Mouse (Mus musculus): ENCODE measurements around the gene Olfr1009. TPM values are rescaled to one million over a fixed set of nuclear protein-coding genes. Genes with fewer than 3 reads are reported as not detected.
A peak's percentile ranks its signal among the peaks of the same experiment; 100 is the strongest.
"Not testable (repeated sequence)": the region's sequence is repeated elsewhere in the genome, so short reads cannot be mapped to it uniquely, and the experiment has no call there.

Gene Olfr1009
- not detected in 2 replicates for polyA plus RNA-seq (2012; rRNA removed)

- no peaks in the 10 kb centered on the region for H3K4me1 ChIP-seq (ENCODE audit: control insufficient read depth, insufficient read depth, low read length)
- DNase-seq, result no peak
- no peaks in the 10 kb centered on the region for H3K36me3 ChIP-seq (ENCODE audit: control insufficient read depth, insufficient read depth, low read length)
- H3K27ac ChIP-seq (ENCODE audit: insufficient read depth, low read depth, low read length), result no peak within 1 kb of the TSS
- no peaks in the 10 kb centered on the region; the same call in 1 of the 2 replicates for H3K27me3 ChIP-seq (replicated peaks; ENCODE audit: control insufficient read depth, insufficient read depth, low read length)
- 88% methylated on average over 1 of the region's 1 CpGs for WGBS
- no peak for TF ChIP-seq POLR2A (IDR thresholded peaks at IDR 0.05; ENCODE audit: low read depth, low read length)
- TF ChIP-seq CTCF (conservative IDR thresholded peaks at IDR 0.05; ENCODE audit: insufficient read depth, insufficient read length, low read depth, low read length), result no peak
- no peak within 1 kb of the TSS for H3K4me3 ChIP-seq (ENCODE audit: insufficient read depth, low read depth, low read length)
Measured at GRCm38 (mm10) chr2:85715119-85715518, at the start of gene Olfr1009. Gene Olfr1009 (plus strand): TSS chr2:85715419.

DNA sequence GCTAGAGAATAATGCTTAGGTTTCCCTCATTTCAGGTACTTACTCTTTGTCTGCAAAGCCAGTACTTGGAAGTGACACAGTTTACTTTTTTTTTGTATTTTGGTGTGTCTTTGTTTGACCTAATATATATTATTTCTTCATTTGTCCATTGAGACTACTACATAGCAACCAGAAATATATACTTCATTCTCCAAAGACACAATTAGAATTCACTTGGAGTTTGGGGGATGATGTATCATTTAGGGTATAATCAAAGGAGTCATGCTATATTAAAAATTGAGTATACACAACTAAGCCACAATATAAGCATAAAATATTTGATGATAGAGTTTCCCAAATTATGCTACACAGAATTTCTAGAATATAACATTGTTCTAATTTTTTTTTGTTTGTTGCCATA lies 36.6 kb upstream of the Olfr1009 start, which contains the start of gene Olfr1006:
Gene Olfr1006, minus strand, starts transcription at position 101 of the 400 bp plus-strand sequence.
- TF ChIP-seq CTCF (conservative IDR thresholded peaks at IDR 0.05; ENCODE audit: insufficient read depth, insufficient read length, low read depth, low read length) (no peak), POLR2A (IDR thresholded peaks at IDR 0.05; ENCODE audit: low read depth, low read length) (no peak)
- no peaks in the 10 kb centered on the region for H3K4me1 ChIP-seq (ENCODE audit: control insufficient read depth, insufficient read depth, low read length)
- H3K4me3 ChIP-seq (ENCODE audit: insufficient read depth, low read depth, low read length), result no peak within 1 kb of the TSS
- DNase-seq, result no peak
- no peak within 1 kb of the TSS for H3K27ac ChIP-seq (ENCODE audit: insufficient read depth, low read depth, low read length)
- H3K36me3 ChIP-seq (ENCODE audit: control insufficient read depth, insufficient read depth, low read length), result no peaks in the 10 kb centered on the region
- no peaks in the 10 kb centered on the region for H3K27me3 ChIP-seq (replicated peaks; ENCODE audit: control insufficient read depth, insufficient read depth, low read length)

DNA sequence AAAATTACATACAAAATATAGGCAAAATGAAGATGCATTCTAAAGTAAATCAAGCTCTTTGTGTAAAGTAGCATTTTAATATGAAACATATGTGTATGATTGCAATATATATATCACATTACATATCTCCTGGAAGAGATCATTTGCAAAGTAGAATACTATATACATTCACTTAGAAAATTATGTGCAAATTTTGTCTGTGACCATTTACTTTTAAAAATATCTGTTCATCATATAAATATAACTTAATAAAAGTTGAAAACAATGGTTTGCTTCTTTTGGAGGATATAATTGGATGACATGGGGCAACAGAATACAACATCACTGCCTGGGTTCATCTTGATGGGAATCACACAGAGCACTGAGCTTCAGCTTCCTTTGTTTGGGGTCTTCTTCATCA lies 26.1 kb upstream of the Olfr1009 start, which contains the start of gene Olfr1008:
Gene Olfr1008, plus strand, starts transcription at position 301 of the 400 bp plus-strand sequence.
- TF ChIP-seq CTCF (conservative IDR thresholded peaks at IDR 0.05; ENCODE audit: insufficient read depth, insufficient read length, low read depth, low read length) (no peak), POLR2A (IDR thresholded peaks at IDR 0.05; ENCODE audit: low read depth, low read length) (no peak)
- H3K27me3 ChIP-seq (replicated peaks; ENCODE audit: control insufficient read depth, insufficient read depth, low read length), result no peaks in the 10 kb centered on the region
- no peaks in the 10 kb centered on the region for H3K4me1 ChIP-seq (ENCODE audit: control insufficient read depth, insufficient read depth, low read length)
- H3K4me3 ChIP-seq (ENCODE audit: insufficient read depth, low read depth, low read length), result no peak within 1 kb of the TSS
- no peaks in the 10 kb centered on the region for H3K36me3 ChIP-seq (ENCODE audit: control insufficient read depth, insufficient read depth, low read length)
- no peak for DNase-seq
- no peak within 1 kb of the TSS for H3K27ac ChIP-seq (ENCODE audit: insufficient read depth, low read depth, low read length)

DNA sequence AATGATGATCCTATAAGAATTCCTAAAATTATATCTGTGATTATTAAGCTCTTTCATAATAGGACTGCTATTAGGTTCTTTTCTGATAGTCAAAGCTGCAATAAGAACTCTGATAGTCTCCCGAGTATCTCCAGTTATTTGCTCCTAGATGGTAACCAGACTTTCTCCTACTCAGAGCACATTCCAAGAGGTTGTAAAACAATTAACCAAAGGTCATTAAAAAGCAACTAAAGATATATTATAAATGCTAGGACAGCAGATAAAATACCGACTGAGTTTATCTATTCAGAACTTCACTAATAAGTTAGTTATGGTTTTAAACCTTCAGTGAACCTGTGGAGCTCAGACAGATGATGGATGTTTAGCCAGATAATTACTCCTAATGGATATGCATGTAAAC lies 4.5 kb upstream of the Olfr1009 start:
- WGBS, result 34% methylated on average over 2 of the region's 2 CpGs
- H3K4me3 ChIP-seq (ENCODE audit: insufficient read depth, low read depth, low read length); H3K27me3 ChIP-seq (replicated peaks; ENCODE audit: control insufficient read depth, insufficient read depth, low read length); H3K27ac ChIP-seq (ENCODE audit: insufficient read depth, low read depth, low read length); DNase-seq; H3K4me1 ChIP-seq (ENCODE audit: control insufficient read depth, insufficient read depth, low read length); H3K36me3 ChIP-seq (ENCODE audit: control insufficient read depth, insufficient read depth, low read length): not testable (repeated sequence)

DNA sequence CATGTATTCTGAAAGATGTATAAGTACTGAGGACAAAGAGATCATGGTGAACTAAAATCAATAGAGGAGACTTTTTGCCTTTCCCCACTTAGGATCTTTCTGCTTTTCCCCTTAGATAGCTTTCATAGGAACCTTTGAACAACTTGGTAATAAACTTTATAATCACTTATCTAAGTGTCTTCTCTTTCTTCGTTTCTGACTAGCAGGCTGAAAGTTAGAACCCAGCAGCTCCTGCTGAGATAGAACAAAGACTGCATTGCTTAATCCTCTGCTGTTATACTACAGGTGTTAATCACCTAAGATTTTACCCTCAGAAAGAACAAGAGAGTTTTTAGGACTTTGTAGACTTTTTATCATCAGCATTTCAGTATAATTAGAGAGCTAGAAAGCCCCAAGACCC lies 4.1 kb upstream of the Olfr1009 start:
- H3K27ac ChIP-seq (ENCODE audit: insufficient read depth, low read depth, low read length), result no peak overlapping the region
- no peaks in the 10 kb centered on the region; the same call in 1 of the 2 replicates for H3K27me3 ChIP-seq (replicated peaks; ENCODE audit: control insufficient read depth, insufficient read depth, low read length)
- no peak for TF ChIP-seq CTCF (conservative IDR thresholded peaks at IDR 0.05; ENCODE audit: insufficient read depth, insufficient read length, low read depth, low read length)
- TF ChIP-seq POLR2A (IDR thresholded peaks at IDR 0.05; ENCODE audit: low read depth, low read length), result no peak
- H3K4me1 ChIP-seq (ENCODE audit: control insufficient read depth, insufficient read depth, low read length), result no peaks in the 10 kb centered on the region
- DNase-seq, result no peak
- WGBS, result 15% methylated on average over 1 of the region's 1 CpGs
- no peaks in the 10 kb centered on the region for H3K36me3 ChIP-seq (ENCODE audit: control insufficient read depth, insufficient read depth, low read length)
- H3K4me3 ChIP-seq (ENCODE audit: insufficient read depth, low read depth, low read length), result no peak overlapping the region

- no peak overlapping the region for H3K27ac ChIP-seq (ENCODE audit: insufficient read depth, low read depth, low read length)
- no peaks in the 10 kb centered on the region for H3K27me3 ChIP-seq (replicated peaks; ENCODE audit: control insufficient read depth, insufficient read depth, low read length)
- H3K4me3 ChIP-seq (ENCODE audit: insufficient read depth, low read depth, low read length), result no peak overlapping the region
- H3K36me3 ChIP-seq (ENCODE audit: control insufficient read depth, insufficient read depth, low read length), result no peaks in the 10 kb centered on the region
- peak; percentile 7 for DNase-seq
- no peaks in the 10 kb centered on the region for H3K4me1 ChIP-seq (ENCODE audit: control insufficient read depth, insufficient read depth, low read length)
- 10% methylated on average over 3 of the region's 3 CpGs for WGBS
- TF ChIP-seq CTCF (conservative IDR thresholded peaks at IDR 0.05; ENCODE audit: insufficient read depth, insufficient read length, low read depth, low read length) (no peak), POLR2A (IDR thresholded peaks at IDR 0.05; ENCODE audit: low read depth, low read length) (no peak)
Measured at GRCm38 (mm10) chr2:85725793-85726192, 10.6 kb downstream of the Olfr1009 start.

GRCm38 (mm10) chr2:85753822-85754221 lies 38.6 kb downstream of the Olfr1009 start:
- no peak for DNase-seq
- TF ChIP-seq CTCF (conservative IDR thresholded peaks at IDR 0.05; ENCODE audit: insufficient read depth, insufficient read length, low read depth, low read length) (no peak), POLR2A (IDR thresholded peaks at IDR 0.05; ENCODE audit: low read depth, low read length) (no peak)
- no peaks in the 10 kb centered on the region for H3K4me1 ChIP-seq (ENCODE audit: control insufficient read depth, insufficient read depth, low read length)
- no peaks in the 10 kb centered on the region for H3K36me3 ChIP-seq (ENCODE audit: control insufficient read depth, insufficient read depth, low read length)
- H3K4me3 ChIP-seq (ENCODE audit: insufficient read depth, low read depth, low read length), result no peak overlapping the region
- WGBS, result 82% methylated on average over 4 of the region's 4 CpGs
- no peaks in the 10 kb centered on the region for H3K27me3 ChIP-seq (replicated peaks; ENCODE audit: control insufficient read depth, insufficient read depth, low read length)
- H3K27ac ChIP-seq (ENCODE audit: insufficient read depth, low read depth, low read length), result no peak overlapping the region

DNA sequence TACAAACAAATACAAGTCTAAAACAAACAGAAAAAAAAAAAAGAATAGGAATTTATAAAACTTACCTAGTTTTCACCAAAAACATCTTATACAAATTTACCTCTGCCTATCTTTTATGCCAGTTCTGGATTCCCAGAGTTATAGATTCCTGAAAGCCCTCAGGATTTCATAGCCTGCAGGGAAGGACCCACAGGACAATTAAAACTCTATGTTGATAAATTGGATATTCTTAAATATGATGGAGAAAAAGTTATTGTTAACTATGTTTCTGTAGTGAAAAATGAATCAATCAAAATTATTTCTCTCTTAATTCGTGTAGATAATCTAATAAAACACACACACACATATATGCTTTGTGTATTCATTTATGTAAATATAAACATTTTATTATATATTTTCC lies 47.4 kb downstream of the Olfr1009 start, which contains the start of gene Olfr1012:
Gene Olfr1012, minus strand, starts transcription at position 101 of the 400 bp plus-strand sequence.
- Histone ChIP-seq H3K27ac (ENCODE audit: insufficient read depth, low read depth, low read length) (no peak within 1 kb of the TSS), H3K27me3 (replicated peaks; ENCODE audit: control insufficient read depth, insufficient read depth, low read length) (no peaks in the 10 kb centered on the region), H3K36me3 (ENCODE audit: control insufficient read depth, insufficient read depth, low read length) (no peaks in the 10 kb centered on the region), H3K4me1 (ENCODE audit: control insufficient read depth, insufficient read depth, low read length) (no peaks in the 10 kb centered on the region), H3K4me3 (ENCODE audit: insufficient read depth, low read depth, low read length) (no peak within 1 kb of the TSS)
- DNase-seq, result no peak
- 60% methylated on average over 1 of the region's 1 CpGs for WGBS
- TF ChIP-seq CTCF (conservative IDR thresholded peaks at IDR 0.05; ENCODE audit: insufficient read depth, insufficient read length, low read depth, low read length) (no peak), POLR2A (IDR thresholded peaks at IDR 0.05; ENCODE audit: low read depth, low read length) (no peak)

Measured in kidney, adult 2 months (tissue).